Mouse (Mus musculus): ENCODE data around the gene Lrrc17. TPM values are rescaled to one million over a fixed set of nuclear protein-coding genes. Genes with fewer than 3 reads are reported as not detected.

The Lrrc17 gene
- total and polyA plus RNA-seq, 2 experiments from 2014 or later: 3.1 to 7.9 TPM

DNA sequence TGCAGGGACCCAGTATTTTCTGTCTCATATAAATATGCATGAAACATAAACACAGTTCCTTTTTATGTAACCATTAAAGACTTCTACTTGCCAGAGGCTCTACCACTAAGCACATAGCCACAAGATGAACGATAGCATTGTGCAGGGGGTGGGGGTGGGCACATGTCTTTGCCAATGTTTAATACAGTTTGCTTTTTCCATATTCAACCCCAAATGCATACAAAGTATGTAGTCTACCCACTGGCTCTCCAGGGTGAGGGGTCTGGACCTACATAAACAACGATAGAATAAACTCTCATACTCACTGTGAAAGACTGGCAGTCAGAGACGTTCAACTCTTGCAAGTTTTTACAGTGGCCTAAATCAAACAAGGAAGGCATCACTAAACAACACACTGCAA is 13.1 kb downstream of the Lrrc17 start:
- no peak overlapping the region for H3K9ac ChIP-seq
- WGBS: 71% methylated on average over 3 of the region's 3 CpGs
- no peak overlapping the region for H3K4me2 ChIP-seq (ENCODE audit: low read depth)
- no peak for ATAC-seq
- no peak overlapping the region for H3K4me3 ChIP-seq (ENCODE audit: low read depth, low read length)
- no peaks in the 10 kb centered on the region for H3K9me3 ChIP-seq (ENCODE audit: low read length)
- H3K27ac ChIP-seq (ENCODE audit: low read depth, low read length): no peak overlapping the region
- no peaks in the 10 kb centered on the region for H3K27me3 ChIP-seq (ENCODE audit: insufficient read depth, low read length)
- TF ChIP-seq CTCF (IDR thresholded peaks at IDR 0.05; ENCODE audit: low read depth): no peak
- H3K4me1 ChIP-seq (ENCODE audit: insufficient read depth): no peaks in the 10 kb centered on the region
- no peaks in the 10 kb centered on the region for H3K36me3 ChIP-seq (ENCODE audit: insufficient read depth)
- no peak for DNase-seq

DNA sequence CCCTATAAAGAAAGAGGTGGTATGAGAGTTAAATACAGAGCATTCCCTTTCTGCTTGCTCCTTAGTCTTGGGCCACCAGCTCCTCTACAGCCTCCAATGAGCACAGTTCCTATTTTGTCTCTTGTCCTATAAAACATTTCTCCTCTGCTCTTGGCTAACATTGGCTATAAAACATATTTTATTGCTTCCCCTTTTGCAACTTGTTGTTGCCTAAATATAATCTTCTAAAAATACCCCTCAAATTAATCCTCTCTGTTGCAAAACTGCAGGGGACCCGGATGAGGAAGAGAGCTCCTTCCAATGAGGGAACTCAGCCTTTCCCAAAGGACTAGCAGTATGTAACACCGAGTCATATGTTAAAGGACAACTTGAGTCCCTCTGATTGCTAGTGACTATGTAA is 20.6 kb downstream of the Lrrc17 start:
- WGBS: 85% methylated on average over 2 of the region's 2 CpGs
- no peaks in the 10 kb centered on the region for H3K4me1 ChIP-seq (ENCODE audit: insufficient read depth)
- no peak overlapping the region for H3K4me2 ChIP-seq (ENCODE audit: low read depth)
- TF ChIP-seq CTCF (IDR thresholded peaks at IDR 0.05; ENCODE audit: low read depth): no peak
- ATAC-seq (no peak), DNase-seq (no peak)
- H3K27me3 ChIP-seq (ENCODE audit: insufficient read depth, low read length): no peaks in the 10 kb centered on the region
- H3K27ac ChIP-seq (ENCODE audit: low read depth, low read length): no peak overlapping the region
- no peak overlapping the region for H3K4me3 ChIP-seq (ENCODE audit: low read depth, low read length)
- H3K9me3 ChIP-seq (ENCODE audit: low read length): no peaks in the 10 kb centered on the region
- H3K9ac ChIP-seq: no peak overlapping the region
- no peaks in the 10 kb centered on the region for H3K36me3 ChIP-seq (ENCODE audit: insufficient read depth)

DNA sequence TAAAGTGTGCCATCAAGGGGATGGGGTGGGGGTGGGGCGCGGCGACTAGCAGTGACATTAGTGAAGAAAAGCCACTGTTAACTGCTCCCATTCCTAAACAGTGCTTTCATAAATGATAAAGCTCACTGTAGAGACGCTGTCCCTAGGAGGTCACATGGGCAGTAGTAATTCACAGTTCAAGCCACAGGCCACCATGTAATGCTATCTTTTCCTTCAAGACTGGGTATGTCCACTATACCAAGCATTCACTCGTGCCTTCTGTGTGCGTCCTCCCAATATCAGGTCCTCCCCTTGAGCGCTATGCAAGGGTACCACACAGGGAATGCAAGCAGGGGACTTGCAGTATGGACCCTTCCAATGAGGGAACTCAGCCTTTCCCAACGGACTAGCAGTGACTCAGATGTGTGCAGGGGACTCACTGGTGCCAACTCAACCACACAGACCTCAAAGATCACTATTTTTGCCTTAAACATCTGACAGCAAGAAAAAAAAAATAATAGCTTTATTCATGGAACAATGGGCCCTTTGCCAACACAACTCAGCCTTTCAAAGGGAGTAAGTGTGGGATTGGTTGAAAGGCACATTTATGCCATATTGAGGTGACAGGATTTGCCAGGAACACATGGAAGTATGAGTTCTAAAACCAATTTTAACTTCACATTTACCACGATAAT is 22.2 kb downstream of the Lrrc17 start:
- Histone ChIP-seq H3K27ac (ENCODE audit: low read depth, low read length) (no peak overlapping the region), H3K9ac (no peak overlapping the region), H3K4me1 (ENCODE audit: insufficient read depth) (no peaks in the 10 kb centered on the region), H3K4me3 (ENCODE audit: low read depth, low read length) (no peak overlapping the region), H3K9me3 (ENCODE audit: low read length) (no peaks in the 10 kb centered on the region), H3K4me2 (ENCODE audit: low read depth) (no peak overlapping the region), H3K36me3 (ENCODE audit: insufficient read depth) (no peaks in the 10 kb centered on the region), H3K27me3 (ENCODE audit: insufficient read depth, low read length) (no peaks in the 10 kb centered on the region)
- ATAC-seq (no peak), DNase-seq (no peak)
- WGBS: 83% methylated on average over 9 of the region's 9 CpGs
- TF ChIP-seq CTCF (IDR thresholded peaks at IDR 0.05; ENCODE audit: low read depth): no peak

DNA sequence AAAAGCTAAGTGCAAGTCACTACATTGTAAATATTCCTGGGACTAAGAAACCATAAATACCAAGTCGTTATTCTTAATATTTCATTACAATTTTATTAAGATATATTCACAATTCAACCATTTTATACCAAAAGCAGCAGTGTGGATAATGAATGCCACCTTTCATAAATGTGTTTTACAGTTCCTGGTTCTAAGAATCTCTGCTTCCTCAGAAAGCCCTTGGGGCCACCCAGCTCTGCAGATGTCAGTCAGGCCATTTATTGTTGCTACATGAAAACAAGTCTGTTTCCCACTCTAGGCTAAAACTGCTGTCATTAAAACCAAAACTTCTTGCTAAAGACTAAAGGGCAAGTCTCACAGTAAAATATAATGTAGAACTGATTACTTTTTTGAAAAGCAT is 24.4 kb downstream of the Lrrc17 start:
- Histone ChIP-seq H3K9ac (no peak overlapping the region), H3K36me3 (ENCODE audit: insufficient read depth) (no peaks in the 10 kb centered on the region), H3K9me3 (ENCODE audit: low read length) (no peaks in the 10 kb centered on the region), H3K4me1 (ENCODE audit: insufficient read depth) (0 out of 2 replicates have a peak, but pooled peaks cover 7% of the 10 kb centered on the region), H3K4me2 (ENCODE audit: low read depth) (no peak overlapping the region), H3K4me3 (ENCODE audit: low read depth, low read length) (no peak overlapping the region), H3K27ac (ENCODE audit: low read depth, low read length) (no peak overlapping the region), H3K27me3 (ENCODE audit: insufficient read depth, low read length) (no peaks in the 10 kb centered on the region)
- no peak for DNase-seq
- WGBS: 85% methylated on average over 1 of the region's 1 CpGs
- no peak for TF ChIP-seq CTCF (IDR thresholded peaks at IDR 0.05; ENCODE audit: low read depth)
- ATAC-seq: no peak

DNA sequence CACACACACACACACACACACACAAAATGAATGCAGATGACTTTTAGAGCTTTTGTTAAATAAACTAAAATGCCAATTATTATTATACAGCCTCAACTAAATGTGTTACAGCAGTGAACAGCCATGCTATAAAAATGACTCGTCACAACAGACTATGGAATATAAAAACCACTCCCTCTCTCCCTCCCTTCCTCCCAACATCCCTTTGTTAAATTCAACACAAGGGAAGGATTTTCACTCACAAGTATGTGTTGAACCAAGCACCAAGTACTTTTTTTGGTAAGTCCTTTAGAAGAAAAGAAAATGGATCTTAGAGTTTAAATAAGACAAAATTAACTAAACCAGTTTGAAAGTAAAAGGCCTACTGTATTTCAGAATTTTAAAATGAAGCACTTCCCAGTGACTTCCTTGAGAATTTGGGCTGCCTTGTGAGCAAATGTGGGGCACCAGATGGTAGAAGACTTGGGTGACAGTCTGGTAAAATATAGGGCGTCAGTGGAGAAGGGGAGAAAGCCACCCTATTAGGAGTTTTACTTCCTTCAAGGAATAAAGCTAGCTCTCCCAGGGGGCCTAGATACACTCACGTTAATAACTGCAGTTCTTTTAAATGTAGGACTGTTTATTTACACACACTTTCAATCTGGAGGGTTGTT is 29.5 kb downstream of the Lrrc17 start:
- Histone ChIP-seq H3K36me3 (ENCODE audit: insufficient read depth) (no peaks in the 10 kb centered on the region), H3K9ac (no peak overlapping the region), H3K4me3 (ENCODE audit: low read depth, low read length) (no peak overlapping the region), H3K27me3 (ENCODE audit: insufficient read depth, low read length) (no peaks in the 10 kb centered on the region), H3K9me3 (ENCODE audit: low read length) (no peaks in the 10 kb centered on the region), H3K4me2 (ENCODE audit: low read depth) (no peak overlapping the region), H3K27ac (ENCODE audit: low read depth, low read length) (0 out of 2 replicates have a peak overlapping the region, but pooled peaks have one; percentile 67), H3K4me1 (ENCODE audit: insufficient read depth) (0 out of 2 replicates have a peak, but pooled peaks cover 9% of the 10 kb centered on the region)
- DNase-seq (peak; percentile 31), ATAC-seq (peak; percentile 69; the same call in 1 of the 2 replicates)
- 37% methylated on average over 3 of the region's 3 CpGs for WGBS
- no peak for TF ChIP-seq CTCF (IDR thresholded peaks at IDR 0.05; ENCODE audit: low read depth)

DNA sequence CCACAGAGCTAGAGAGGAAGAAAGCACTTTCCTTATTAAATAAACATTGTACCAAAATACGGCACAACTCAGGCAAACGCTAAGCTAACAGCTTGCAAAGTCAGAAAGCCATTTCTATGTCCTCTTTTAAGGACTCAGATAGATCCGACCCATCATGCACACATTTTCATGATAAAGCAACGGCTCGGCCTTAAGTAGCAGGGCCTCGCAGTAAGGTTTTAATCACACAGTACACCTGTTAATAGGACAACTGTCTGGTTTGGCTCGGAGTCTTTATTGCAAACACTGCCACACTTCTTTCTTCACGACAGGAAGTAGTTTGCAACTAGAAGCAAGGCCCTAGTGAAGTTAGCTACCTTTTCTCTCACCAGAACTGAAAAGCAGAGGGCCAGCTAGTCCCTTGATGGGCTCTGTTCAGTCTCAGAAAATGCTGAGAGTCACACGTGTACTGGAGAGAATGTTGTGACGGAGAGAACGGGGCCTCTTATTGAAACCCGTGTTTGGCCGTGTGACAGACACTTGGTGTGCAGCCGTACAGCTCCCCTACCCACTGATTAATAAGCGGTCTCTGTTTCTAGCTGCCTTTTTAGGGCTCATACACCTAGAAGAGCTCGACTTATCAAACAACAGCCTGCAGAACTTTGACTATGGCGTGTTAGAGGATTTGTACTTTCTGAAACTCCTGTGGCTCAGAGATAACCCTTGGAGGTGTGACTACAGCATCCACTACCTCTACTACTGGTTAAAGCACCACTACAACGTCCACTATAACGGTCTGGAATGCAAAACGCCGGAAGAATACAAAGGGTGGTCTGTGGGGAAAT is 31.2 kb downstream of the Lrrc17 start:
- ATAC-seq (no peak), DNase-seq (no peak)
- 65% methylated on average over 21 of the region's 21 CpGs for WGBS

DNA sequence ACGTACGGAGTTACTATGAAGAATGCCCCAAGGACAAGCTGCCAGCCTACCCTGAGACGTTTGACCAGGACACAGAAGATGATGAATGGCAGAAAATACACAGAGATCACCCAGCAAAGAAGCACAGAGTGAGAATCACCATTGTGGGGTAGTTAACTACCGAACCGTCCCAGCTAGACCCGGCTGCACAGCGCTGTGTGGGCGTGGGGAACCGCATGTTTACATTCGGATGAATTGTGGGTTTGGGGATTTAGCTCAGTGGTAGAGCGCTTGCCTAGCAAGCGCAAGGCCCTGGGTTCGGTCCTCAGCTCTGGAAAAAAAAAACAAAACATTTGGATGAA is 31.8 kb downstream of the Lrrc17 start:
- 0 out of 2 replicates have a peak, but pooled peaks cover 9% of the 10 kb centered on the region for H3K4me1 ChIP-seq (ENCODE audit: insufficient read depth)
- ATAC-seq (no peak), DNase-seq (no peak)
- no peak overlapping the region for H3K4me3 ChIP-seq (ENCODE audit: low read depth, low read length)
- H3K27me3 ChIP-seq (ENCODE audit: insufficient read depth, low read length): no peaks in the 10 kb centered on the region
- H3K9ac ChIP-seq: no peak overlapping the region
- H3K9me3 ChIP-seq (ENCODE audit: low read length): no peaks in the 10 kb centered on the region
- 82% methylated on average over 13 of the region's 13 CpGs for WGBS
- H3K27ac ChIP-seq (ENCODE audit: low read depth, low read length): no peak overlapping the region
- no peak for TF ChIP-seq CTCF (IDR thresholded peaks at IDR 0.05; ENCODE audit: low read depth)
- no peak overlapping the region for H3K4me2 ChIP-seq (ENCODE audit: low read depth)
- no peaks in the 10 kb centered on the region for H3K36me3 ChIP-seq (ENCODE audit: insufficient read depth)

More for the DNA sequence above, 31.2 kb downstream of the Lrrc17 start:
- Histone ChIP-seq H3K27me3 (ENCODE audit: insufficient read depth, low read length) (no peaks in the 10 kb centered on the region), H3K4me2 (ENCODE audit: low read depth) (no peak overlapping the region), H3K9me3 (ENCODE audit: low read length) (no peaks in the 10 kb centered on the region), H3K27ac (ENCODE audit: low read depth, low read length) (no peak overlapping the region), H3K9ac (no peak overlapping the region), H3K4me1 (ENCODE audit: insufficient read depth) (0 out of 2 replicates have a peak, but pooled peaks cover 9% of the 10 kb centered on the region), H3K36me3 (ENCODE audit: insufficient read depth) (no peaks in the 10 kb centered on the region), H3K4me3 (ENCODE audit: low read depth, low read length) (no peak overlapping the region)
- no peak for TF ChIP-seq CTCF (IDR thresholded peaks at IDR 0.05; ENCODE audit: low read depth)

Data from forebrain, postnatal 0 days (tissue).